Mouse (Mus musculus): ENCODE results near the gene Esrp2.

The Esrp2 gene

DNA sequence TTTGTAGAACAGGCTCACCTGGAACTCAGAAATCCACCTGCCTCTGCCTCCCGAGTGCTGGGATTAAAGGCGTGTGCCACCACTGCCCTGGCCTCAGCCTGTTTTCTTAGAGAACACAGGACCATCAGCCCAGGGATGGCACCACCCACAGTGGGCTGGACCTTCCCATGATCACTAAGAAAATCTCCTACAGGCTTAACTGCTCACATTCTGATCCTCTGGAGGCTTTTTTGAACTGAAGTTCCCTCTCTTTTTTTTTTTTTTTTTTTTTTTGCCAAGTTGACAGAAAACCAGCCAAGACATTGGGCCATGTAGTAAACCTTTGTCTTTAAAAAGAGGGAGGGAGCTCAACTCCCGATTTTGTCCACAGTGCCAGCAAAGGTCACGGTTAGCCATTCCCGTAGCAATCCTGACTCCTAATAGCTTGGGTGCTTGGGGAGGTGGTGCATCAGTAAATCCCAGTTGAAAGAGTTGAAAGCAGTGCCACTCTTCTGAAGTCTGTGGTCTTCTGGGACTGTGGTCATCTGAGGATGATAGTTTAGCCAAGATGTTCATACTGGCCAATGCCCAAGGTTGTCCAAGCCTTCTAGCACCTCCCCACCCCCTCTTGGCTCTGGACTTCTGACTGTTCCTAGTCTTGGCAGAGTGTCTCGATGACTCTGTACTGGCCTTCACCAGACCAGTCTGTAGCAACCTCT is 11.2 kb upstream of the Esrp2 start:
- no peak for DNase-seq (ENCODE audit: low spot score)

DNA sequence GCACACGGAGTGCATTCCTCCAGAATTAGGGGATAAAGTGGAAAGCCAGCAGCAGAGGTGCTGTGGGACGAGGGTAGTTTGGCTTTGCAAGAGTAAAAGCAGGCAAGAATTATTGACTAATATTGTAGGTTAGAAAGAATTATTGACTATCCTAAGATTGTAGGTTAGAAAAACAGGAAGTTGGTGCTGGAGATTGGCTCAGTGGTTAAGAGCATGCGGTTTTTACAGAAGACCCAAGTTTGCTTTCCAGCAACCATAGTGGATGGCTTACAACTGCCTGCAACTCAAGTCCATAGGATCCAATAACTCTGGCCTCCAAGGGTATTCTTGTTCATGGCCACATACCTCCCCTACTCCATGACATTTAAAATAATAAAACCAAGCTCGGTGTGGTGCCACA is 9.2 kb upstream of the Esrp2 start:
- DNase-seq (ENCODE audit: low spot score) = no peak

DNA sequence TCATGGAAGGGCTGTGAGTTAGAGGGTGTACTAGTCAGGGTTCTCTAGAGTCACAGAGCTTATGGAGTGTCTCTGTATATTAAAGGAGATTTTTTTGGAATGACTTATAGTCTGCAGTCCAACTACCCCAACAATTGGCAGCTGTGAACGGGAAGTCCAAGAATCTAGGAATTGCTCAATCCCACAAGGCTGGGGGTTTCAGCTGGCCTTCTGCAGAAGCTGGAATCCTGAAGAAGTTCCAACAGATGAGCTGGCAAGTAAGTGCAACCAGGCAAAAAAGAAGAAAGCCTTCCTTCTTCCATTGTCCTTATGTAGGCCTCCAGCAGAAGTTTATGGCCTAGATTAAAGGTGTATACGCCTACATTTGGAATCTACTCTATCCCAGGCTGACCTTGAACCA is 8.6 kb upstream of the Esrp2 start:
- DNase-seq (ENCODE audit: low spot score) = no peak

DNA sequence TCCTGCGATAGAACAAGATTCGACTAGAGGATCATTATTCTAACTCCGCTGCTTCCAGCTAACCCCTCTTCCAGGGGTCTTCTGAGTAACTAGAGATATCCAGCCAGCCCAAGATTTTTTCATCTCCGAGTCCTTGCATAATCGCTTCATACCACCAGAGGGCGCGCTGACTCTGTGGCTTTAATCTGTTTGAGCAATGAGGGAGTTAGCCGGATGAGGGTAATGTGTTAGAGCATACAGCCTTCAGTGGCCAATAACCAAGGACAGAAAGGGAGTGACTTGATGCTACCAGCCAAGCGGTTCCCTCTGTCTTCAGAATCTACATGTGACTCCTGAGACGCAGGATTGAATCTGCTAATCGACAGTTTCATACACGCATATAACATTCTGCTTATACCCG is 4.0 kb upstream of the Esrp2 start:
- DNase-seq (ENCODE audit: low spot score) = peak; percentile 86

DNA sequence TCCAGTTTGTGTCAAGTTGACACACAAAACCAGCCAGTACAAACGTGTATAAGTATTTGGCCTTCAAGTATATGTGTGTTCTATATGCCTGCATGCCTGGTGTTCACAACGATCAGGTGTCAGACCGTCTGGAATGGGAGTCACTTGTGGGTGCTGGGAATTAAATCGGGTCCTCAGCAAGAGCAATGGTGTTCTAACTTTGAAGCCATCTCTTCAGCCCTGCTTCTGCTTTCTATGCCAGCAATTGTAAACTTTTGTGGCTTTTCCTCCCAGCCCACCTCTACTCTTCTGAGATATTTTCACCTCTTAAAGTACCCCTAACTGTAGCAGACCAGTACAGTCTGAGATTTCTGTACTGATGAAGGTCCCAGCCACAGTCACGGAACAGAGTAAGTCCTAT is 3.4 kb upstream of the Esrp2 start:
- no peak for DNase-seq (ENCODE audit: low spot score)

DNA sequence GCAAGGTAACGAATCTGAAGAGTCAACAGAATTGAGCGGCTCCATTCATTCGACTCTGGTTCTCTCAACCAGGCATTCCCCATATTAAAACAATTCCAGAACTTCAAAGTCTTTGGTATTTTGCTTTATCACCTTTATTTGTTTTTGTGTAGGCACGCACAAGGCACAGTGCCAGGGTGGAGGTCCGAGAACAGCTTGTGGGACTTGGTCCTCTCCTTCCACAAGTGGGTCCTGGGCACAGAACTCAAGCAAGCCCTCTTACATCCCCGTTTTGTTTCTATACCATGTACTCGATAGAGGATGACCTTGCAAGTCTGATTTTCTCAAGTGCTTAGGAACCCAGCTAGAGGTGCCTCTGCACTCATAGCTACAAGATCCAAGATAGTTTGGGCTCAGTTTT is 1.8 kb upstream of the Esrp2 start:
- no peak for DNase-seq (ENCODE audit: low spot score)

DNA sequence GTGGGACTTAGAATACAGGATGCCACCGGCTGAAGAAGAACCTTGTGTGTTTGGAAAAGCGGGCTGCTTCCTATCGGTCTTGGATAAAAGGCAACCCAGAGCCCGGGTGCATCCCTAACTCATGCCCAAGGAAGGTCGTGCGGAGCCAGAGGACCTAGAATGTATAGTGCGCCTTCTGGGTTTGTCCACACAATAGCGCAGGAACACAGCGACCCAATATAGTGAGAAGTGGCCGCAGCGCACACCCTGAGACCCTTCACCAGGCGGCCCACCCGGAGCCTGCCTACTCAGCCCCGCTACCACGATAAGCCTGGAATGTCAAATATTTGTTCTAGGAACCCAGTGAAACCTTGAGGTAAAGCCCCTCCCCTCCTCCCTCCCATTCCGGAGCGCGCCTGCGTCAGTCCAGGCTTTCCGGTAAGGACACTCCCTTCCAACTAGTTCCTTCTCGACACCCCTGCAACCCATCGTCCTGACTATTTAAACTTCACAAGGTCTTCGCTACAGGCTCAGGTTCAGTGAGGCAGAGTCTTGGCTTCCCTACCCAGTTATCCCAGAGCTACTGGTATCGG is 1.2 kb upstream of the Esrp2 start:
- peak; percentile 72 for DNase-seq (ENCODE audit: low spot score)

DNA sequence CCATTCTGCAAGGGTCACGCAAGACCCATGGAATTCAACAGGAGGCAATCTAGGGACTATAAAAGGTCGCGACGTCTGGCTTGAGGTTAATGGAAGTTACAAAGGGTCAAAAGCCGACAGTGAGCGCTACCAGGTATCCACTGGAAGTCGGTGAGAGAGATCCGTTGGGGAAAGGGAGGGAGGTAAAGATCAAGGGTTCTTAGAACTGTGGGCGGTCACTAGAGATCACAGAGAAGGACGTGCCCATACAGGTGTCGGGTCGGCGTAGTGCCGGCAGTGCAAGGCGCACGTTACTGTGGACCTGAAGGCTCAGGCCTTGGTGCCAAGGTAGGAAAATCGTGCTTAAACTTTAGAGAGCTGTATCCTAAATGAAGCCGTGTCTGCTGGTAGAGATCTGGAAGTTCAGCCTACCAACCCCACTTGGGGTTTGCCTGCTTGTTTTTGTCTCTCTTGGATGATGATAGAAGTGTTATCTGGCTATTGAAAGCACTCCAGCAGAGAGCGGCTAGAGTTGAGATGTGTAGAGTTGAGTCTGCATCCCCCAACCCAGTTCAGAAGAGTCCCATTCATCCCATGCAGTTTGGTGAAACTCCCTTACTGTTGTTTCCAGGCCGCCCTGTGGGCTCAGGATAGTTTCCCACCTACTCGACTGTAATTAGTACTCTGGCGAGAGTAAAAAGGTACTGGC is 588 bp upstream of the Esrp2 start:
- DNase-seq (ENCODE audit: low spot score) = no peak

DNA sequence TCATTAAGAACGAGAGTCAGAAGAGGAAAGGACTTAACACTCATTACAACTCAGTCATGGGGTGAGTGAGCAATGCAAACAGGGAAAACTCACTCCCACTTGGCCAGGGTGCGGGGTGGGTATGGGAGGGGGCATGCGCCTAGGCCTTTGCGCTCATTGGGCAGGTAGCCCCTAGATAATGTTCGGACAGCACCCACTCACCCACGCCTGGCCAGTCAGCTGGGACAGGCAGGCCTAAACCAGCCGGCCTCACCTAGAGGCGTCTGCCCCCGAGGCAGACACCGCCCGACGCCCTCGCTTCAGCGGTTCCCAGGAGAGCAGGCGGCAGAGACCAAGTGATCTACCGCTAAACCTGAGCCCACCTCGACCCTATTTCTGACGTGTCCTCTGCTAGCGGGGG is 1.1 kb downstream of the Esrp2 start:
- no peak for DNase-seq (ENCODE audit: low spot score)

DNA sequence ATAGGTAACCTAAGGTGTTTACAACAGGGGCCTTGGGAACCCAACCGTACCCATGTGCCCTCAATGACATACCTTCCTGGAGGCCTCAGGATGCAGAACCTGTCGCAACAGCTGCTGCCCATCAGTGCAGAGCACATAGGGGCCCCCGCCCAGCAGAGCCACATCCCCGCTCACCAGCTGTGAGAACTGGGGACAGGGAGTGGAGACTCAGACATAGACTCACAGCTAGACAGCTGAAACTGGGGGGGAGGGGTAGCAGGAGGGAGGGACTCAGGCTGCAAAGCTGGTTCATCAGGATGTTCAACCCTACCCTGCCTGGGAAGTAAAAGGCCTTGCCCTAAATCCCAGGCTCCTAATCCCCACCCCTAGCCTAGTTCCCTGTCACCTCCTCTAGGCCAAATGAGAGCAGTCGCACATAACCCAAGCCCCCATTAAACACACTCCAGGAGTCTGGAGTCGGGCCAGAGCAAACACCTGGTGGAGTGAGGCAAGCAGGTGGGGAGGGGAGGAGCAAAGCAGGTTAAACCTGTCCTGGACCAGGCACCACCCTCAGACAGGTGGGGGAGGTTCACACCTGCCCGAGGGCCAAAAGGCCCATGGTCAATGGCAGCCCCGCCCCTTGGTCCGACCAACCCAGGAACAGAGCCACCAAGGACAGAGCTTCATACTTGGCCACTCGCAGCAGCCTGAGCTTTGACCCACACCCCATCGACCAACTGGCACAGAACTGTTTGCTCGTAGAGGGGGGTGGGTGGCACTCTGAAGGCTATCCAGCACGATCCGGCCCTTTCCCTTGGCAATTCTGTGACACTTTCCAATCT is 1.8 kb downstream of the Esrp2 start:
- DNase-seq (ENCODE audit: low spot score) = peak; percentile 83

DNA sequence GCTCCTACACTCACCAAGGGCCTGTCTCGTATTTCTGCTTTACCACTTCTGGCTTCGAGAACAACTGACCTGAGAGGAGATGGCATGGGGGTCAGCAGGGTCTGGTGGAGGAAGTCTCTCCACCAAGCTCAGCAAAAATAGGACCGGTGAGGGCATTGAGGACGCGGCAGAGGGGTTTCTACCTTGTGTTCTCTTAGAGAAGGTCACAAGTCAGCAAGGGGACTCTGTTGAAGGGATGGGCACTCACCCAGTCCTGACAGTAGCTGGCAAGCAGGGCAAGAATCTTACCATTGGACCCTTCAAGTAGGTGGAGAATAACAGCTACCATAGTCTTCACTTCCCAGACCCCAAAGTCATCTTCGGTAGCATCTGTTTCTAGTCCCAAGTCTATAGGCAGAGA is 2.8 kb downstream of the Esrp2 start:
- DNase-seq (ENCODE audit: low spot score) = no peak

DNA sequence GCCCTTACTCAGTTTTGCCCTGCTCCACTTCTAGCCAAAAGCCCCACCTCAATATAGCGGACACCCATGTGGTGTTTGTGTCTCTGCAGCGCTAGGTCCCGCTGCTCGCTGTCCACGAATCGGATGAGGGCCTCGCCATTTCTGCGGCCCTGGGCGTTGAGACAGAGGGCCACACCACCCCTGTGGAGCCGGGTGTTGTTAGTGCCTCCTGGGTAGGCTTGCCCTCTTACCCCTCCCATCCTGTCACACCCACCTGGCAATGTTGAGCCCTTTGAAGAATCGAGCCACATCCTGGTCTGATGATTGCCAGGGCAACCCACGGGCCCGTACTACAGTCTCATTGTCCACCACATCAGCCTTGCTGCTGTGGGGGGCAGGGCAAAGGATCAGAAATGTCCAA is 3.2 kb downstream of the Esrp2 start:
- DNase-seq (ENCODE audit: low spot score) = no peak

DNA sequence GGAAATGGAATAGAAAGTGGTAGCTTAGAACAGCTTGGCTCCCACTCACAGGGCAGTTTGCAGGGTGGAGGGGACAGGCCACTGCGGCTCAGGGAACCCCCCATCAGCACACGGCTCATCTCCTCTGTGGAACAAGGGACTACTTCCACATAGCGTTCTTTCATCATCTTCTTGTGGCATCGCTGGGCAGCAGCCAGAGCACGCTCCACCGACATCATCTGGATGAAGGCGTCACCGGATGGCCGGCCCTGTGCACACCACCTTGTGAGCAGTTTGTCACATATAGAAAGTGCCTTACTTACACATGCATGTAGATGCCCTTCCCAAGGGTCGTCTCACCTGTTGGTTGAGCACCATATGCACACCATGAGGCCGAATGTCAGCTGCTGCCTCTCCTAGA is 4.4 kb downstream of the Esrp2 start:
- DNase-seq (ENCODE audit: low spot score) = no peak

DNA sequence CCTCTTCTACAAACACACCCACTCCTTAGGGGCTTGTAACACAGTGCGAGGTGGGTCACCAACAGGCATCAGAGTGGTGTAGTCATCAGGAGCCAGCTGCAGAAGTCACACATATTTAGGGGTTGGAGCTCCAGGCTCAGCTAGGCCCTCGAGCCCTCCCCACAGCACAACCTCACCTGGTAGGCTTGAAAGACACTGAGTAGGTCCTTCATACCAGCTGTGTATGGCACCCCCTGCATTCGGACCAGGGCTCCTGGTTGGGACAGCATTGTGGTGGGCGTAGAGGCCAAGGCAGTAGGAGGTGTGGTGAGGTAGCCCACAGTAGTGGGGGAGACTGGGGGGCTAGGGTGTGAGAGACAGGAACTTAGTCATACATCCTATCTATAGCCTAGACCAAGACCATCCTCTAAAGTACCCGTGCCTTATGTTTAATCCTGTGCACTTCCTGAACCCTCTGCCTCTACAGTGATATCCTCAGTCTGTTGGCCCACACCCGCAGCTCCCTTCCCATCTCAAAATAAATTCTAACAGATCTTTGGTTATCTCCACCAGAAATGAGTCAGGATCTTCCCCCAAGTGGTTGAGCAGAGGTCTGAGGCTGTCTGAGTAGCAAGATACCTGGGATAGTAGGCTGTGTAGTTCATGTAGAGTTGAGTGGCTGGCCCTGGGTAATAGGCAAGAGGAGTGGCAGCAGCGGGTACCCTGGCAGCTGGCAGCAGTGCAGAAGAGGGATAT is 5.1 kb downstream of the Esrp2 start:
- DNase-seq (ENCODE audit: low spot score) = no peak

DNA sequence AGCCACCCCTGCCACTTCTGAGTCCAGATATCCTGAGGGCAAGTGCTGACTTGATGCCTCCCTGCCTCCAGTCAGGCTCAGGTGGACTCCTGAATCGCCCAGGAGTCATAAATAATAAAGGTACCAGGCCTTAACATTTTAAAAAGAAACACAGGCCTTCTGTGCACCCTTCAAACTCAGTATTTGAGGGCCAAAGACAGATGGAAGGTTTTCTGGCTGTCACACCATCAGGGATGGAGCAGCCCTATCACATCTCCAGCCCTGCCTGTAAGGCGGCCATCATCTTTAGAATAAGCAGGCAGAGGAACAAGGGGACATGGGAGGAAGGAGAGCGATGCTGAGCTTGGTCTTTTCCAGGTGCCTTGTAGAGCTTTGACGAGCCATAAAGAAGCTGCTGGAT is 5.8 kb downstream of the Esrp2 start:
- no peak for DNase-seq (ENCODE audit: low spot score)

DNA sequence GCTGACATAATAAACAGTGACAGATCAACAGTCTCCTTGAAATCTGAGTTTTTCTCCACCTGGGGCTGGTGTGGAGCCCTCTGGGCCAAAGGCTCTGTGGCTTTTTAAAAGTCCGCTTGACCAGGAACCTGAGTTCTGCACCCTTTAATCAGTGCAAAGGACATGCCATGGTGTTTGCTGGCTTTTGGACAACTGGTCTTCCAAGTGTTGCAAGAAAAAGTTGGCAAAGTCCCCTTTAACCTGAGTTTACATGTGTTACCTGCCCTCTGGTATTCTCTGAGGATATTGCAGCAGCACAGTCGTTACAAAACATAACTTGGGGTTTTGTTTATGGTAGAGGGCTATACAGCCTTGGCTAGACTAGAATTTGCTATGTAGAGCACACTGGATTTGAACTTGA is 6.3 kb downstream of the Esrp2 start:
- no peak for DNase-seq (ENCODE audit: low spot score)

DNA sequence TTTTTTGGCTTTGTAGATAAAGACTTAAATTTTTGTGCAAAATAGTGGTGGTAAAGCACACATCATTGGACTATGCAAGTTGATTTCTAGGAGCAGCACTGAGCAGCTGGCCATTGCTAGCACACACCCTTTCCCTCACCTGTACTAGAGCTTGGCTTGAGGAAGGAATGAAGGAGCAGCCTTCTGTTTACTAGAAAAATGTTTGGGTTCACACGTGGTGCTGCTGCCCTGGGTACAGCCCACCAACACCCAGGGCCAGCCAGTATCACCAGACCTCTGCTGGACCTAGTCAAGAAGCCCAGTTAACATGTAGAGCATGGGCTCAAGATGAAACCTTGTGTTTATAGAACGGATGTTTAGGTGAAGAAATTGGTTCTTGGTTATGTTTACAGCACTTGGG is 6.8 kb downstream of the Esrp2 start:
- no peak for DNase-seq (ENCODE audit: low spot score)

DNA sequence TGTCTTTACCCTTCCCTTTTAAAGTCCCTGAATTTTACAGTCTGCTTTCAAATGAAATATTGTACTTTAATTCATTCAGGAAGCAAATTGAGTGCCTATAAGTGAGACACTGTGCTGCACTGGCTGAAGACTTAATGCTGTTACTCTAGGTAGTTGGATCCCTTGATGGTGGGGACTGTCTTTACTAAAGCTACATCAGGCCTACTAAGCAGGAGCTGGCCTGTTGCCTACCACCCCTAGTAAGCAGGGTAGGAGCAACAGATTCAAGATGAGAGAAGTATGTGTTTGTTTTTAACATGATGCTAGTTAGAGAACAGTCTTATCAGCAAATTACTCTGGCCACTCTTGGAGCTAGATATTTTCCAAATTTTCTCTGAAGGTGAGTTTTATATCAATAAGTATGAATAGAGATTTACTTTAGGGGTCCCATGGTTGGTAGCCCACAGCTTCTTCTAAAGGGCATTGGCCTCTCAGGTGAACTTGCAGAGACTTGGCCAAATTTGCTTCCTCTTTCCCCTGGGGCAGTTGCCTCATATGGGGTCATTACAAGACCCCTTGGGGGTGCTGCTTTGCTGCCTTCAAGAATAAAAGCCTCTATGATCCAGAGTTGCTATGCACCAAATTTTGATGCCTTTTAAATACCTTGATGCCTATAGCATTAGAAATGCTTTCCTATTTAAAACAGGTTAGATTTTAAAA is 7.4 kb downstream of the Esrp2 start:
- no peak for DNase-seq (ENCODE audit: low spot score)

DNA sequence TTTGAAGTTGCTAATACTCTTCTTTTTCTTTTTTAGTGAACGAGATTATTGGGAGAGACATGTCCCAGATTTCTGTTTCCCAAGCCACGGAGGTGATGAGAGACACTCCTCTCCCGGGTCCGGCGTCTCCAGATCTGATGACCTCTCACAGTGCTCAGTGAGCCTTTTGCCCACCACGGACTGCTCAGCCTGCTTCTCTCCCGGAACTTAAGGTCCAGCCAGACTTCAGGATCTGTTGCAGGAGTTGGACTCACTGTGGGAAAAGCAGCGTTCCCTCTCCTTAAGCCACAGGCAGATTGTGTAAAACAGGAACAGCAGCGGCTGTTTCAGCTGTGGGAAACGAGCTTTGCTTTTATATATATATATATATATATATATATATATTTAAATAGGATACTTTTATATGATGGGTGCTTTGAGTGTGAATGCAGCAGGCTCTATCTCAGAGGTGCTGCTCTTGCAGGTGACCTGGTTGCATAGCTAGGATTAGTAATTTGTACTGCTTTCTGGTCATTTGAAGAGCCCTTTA is 8.8 kb downstream of the Esrp2 start:
- DNase-seq (ENCODE audit: low spot score) = no peak

DNA sequence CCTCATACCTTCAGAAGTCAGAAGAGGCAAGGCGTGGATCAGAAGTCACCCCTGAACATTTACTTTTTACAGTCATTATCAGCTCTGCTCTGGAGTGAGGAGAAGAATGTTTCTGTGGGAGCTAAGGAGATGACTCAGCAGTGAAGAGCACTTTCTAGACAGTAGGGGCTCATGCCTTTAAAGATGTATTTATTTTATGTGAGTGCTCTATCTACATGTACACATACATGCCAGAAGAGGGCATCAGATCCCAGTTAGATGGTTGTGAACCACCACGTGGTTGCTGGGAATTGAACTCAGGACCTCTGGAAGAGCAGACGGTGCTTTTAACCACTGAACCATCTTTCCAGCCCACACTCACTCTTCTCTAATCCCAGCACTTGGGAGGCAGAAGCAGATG is 9.7 kb downstream of the Esrp2 start:
- DNase-seq (ENCODE audit: low spot score) = no peak

DNA sequence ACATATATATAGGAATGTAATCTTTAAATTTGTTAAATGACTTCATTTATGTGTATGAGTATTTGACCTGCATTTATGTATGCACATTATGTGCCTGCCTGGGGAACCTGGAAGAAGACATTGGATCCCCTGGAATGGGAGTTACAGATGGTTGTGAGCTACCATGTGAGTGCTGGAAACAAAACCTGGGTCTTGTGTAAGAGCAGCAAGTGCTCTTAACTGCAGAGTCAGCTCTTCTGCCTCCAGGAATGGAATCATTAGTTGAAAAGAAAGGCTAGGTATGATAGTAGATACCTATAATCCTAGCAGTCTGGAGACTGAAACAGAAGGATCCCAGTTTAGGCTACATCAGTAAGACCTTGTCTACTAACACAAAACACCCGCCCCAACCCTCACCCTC is 10.7 kb downstream of the Esrp2 start:
- DNase-seq (ENCODE audit: low spot score) = no peak
